Mouse (Mus musculus) C2C12 (cell line): Measurements from ENCODE around the gene Me1. TPM values are rescaled to one million over a fixed set of nuclear protein-coding genes. Genes with fewer than 3 reads are reported as not detected.

ENCODE experiments used
- H3K27me3 ChIP-seq: one replicate; pipeline ENCODE4 v1.6.1; 2011; ENCODE audit not compliant: control insufficient read depth, insufficient read depth, insufficient read length
- H3K36me3 ChIP-seq: one replicate; pipeline ENCODE4 v1.6.1; 2011; ENCODE audit not compliant: control insufficient read depth, insufficient read depth
- H3K4me3 ChIP-seq: one replicate; pipeline ENCODE4 v1.5.1; 2011; ENCODE audit warnings: mild to moderate bottlenecking, control low read depth; ENCODE audit not compliant: poor library complexity, insufficient read depth, severe bottlenecking
- H3K79me2 ChIP-seq: one replicate; pipeline ENCODE4 v1.6.1; 2011; ENCODE audit not compliant: control insufficient read depth, insufficient read depth
- H3K79me3 ChIP-seq: one replicate; pipeline ENCODE4 v1.6.1; 2011; ENCODE audit warnings: low read depth, control low read depth
- H3ac ChIP-seq: one replicate; pipeline ENCODE3; 2011; ENCODE audit warnings: low read depth; ENCODE audit not compliant: control insufficient read depth, insufficient read length
- CEBPB ChIP-seq: IDR thresholded peaks from one replicate; pipeline ENCODE4 v1.6.1; 2011; ENCODE audit warnings: low read depth, mild to moderate bottlenecking, control low read depth, moderate library complexity
- CTCF ChIP-seq: IDR thresholded peaks from one replicate; pipeline ENCODE4 v1.5.1; 2011; ENCODE audit not compliant: control insufficient read depth, insufficient read depth, insufficient read length
- FOSL1 ChIP-seq: IDR thresholded peaks from one replicate; pipeline ENCODE4 v1.8.0; 2011; ENCODE audit warnings: mild to moderate bottlenecking, low read length; ENCODE audit not compliant: poor library complexity, insufficient read depth, severe bottlenecking
- MAX ChIP-seq: IDR thresholded peaks from one replicate; pipeline ENCODE4 v1.6.1; 2011; ENCODE audit warnings: mild to moderate bottlenecking, control low read depth
- MYOD1 ChIP-seq: IDR thresholded peaks from one replicate; pipeline ENCODE4 v1.6.1; 2011; ENCODE audit warnings: low read depth; ENCODE audit not compliant: control insufficient read depth, insufficient read length
- MYOG ChIP-seq: IDR thresholded peaks from one replicate; pipeline ENCODE4 v1.6.1; 2011; ENCODE audit not compliant: control insufficient read depth, insufficient read length; ENCODE audit errors: extremely low read depth
- USF1 ChIP-seq: IDR thresholded peaks from one replicate; pipeline ENCODE4 v1.6.1; 2011; ENCODE audit warnings: low read depth, mild to moderate bottlenecking, control low read depth, moderate library complexity
- polyA plus RNA-seq: library from polyadenylated mRNA; unstranded; fragments of >200 nt; fragmentation: generic; extraction: Trizol; gene quantifications from one replicate; pipeline ENCODE4 v1.2.1, GENCODE M21; 2012; ENCODE audit warnings: missing spikeins

Gene Me1
- polyA plus RNA-seq, 1 experiment, result 50.1 TPM

GRCm38 (mm10) chr9:86624781-86625180 lies 71.0 kb downstream of the Me1 start:
- Histone ChIP-seq H3ac (no peak overlapping the region), H3K4me3 (no peak overlapping the region), H3K27me3 (no peaks in the 10 kb centered on the region), H3K79me3 (no peaks in the 10 kb centered on the region), H3K36me3 (peaks cover 4% of the 10 kb centered on the region), H3K79me2 (peaks cover 11% of the 10 kb centered on the region)
- TF ChIP-seq CTCF (no peak), MYOG (no peak), USF1 (peak; percentile 68), FOSL1 (peak; percentile 70), MYOD1 (peak; percentile 38), CEBPB (peak; percentile 48), MAX (peak; percentile 43)

- H3ac ChIP-seq, result no peak overlapping the region
- no peaks in the 10 kb centered on the region for H3K27me3 ChIP-seq
- TF ChIP-seq MAX (peak; percentile 47), CEBPB (no peak), MYOD1 (peak; percentile 61)
- peaks cover 4% of the 10 kb centered on the region for H3K36me3 ChIP-seq
- peaks cover 11% of the 10 kb centered on the region for H3K79me2 ChIP-seq
- no peak overlapping the region for H3K4me3 ChIP-seq
- H3K79me3 ChIP-seq, result no peaks in the 10 kb centered on the region
Measured at GRCm38 (mm10) chr9:86624039-86624438, 71.7 kb downstream of the Me1 start.

GRCm38 (mm10) chr9:86622062-86622461 lies 73.7 kb downstream of the Me1 start:
- Histone ChIP-seq H3ac (no peak overlapping the region), H3K36me3 (peaks cover 16% of the 10 kb centered on the region), H3K79me3 (no peaks in the 10 kb centered on the region), H3K79me2 (peaks cover 11% of the 10 kb centered on the region), H3K27me3 (no peaks in the 10 kb centered on the region), H3K4me3 (no peak overlapping the region)
- no peak for TF ChIP-seq MYOD1
- no peak for TF ChIP-seq CEBPB
- no peak for TF ChIP-seq MAX
- no peak for TF ChIP-seq CTCF
- no peak for TF ChIP-seq USF1
- TF ChIP-seq FOSL1, result no peak
- TF ChIP-seq MYOG, result no peak

GRCm38 (mm10) chr9:86619341-86620139 lies 76.2 kb downstream of the Me1 start:
- H3K27me3 ChIP-seq, result no peaks in the 10 kb centered on the region
- TF ChIP-seq CEBPB, result no peak
- TF ChIP-seq MAX, result no peak
- no peak for TF ChIP-seq FOSL1
- no peak for TF ChIP-seq MYOD1
- no peak for TF ChIP-seq MYOG
- TF ChIP-seq CTCF, result no peak
- TF ChIP-seq USF1, result no peak
- peaks cover 11% of the 10 kb centered on the region for H3K79me2 ChIP-seq
- peaks cover 31% of the 10 kb centered on the region for H3K36me3 ChIP-seq
- H3K4me3 ChIP-seq, result no peak overlapping the region
- H3ac ChIP-seq, result no peak overlapping the region
- no peaks in the 10 kb centered on the region for H3K79me3 ChIP-seq

GRCm38 (mm10) chr9:86617837-86618492 lies 77.8 kb downstream of the Me1 start:
- Histone ChIP-seq H3K79me2 (peaks cover 10% of the 10 kb centered on the region), H3K36me3 (peaks cover 43% of the 10 kb centered on the region), H3ac (no peak overlapping the region), H3K4me3 (no peak overlapping the region), H3K27me3 (no peaks in the 10 kb centered on the region), H3K79me3 (no peaks in the 10 kb centered on the region)
- TF ChIP-seq USF1 (no peak), MAX (no peak), FOSL1 (no peak), CTCF (no peak), MYOG (no peak), MYOD1 (no peak), CEBPB (no peak)

- no peaks in the 10 kb centered on the region for H3K79me3 ChIP-seq
- no peak for TF ChIP-seq MYOD1
- no peak for TF ChIP-seq MAX
- no peak for TF ChIP-seq FOSL1
- TF ChIP-seq CEBPB, result no peak
- no peak for TF ChIP-seq USF1
- TF ChIP-seq MYOG, result no peak
- no peak for TF ChIP-seq CTCF
- no peaks in the 10 kb centered on the region for H3K27me3 ChIP-seq
- no peak overlapping the region for H3ac ChIP-seq
- H3K36me3 ChIP-seq, result peaks cover 49% of the 10 kb centered on the region
- H3K79me2 ChIP-seq, result no peaks in the 10 kb centered on the region
- no peak overlapping the region for H3K4me3 ChIP-seq
Measured at GRCm38 (mm10) chr9:86615765-86616164, 80.0 kb downstream of the Me1 start.
